In the genomic region with DNA sequence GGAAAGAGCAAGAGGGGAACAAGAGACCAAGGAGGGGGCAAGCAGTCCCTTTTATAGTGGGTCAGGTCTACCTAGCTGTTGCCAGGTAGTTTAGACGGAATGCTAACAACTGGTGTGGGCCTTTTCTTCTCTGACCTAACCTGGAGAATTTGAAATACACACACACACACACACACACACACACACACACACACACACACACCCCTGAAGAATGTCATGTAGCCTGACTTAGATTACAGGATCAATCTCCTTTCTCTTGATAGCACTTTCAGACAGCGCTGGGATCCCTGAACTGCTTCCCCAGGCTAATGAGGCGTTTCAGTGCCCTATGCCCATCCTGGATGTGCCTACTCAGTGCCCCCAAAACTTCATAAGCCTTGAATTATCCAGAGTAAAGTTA, we compare ENCODE assay signal across 16 mouse cellular contexts. TPM values are rescaled to one million over a fixed set of nuclear protein-coding genes. Genes with fewer than 3 reads are reported as not detected.
"Had no signal": no experiment of that assay in that cellular context is flagged by ENCODE, and none has a peak within 500 bp of the region (broad histone marks: within the 10 kb centered on the region; RNA-seq: fewer than 3 reads in every experiment).

No protein-coding gene starts in this region.

- H3K9ac ChIP-seq: lung, embryonic 14.5 days; midbrain, embryonic 12.5 days; neural tube, embryonic 12.5 days; stomach, embryonic 15.5 days had no signal

- H3K9me3 ChIP-seq: midbrain, embryonic 12.5 days; neural tube, embryonic 12.5 days; stomach, embryonic 15.5 days had no signal

- H3K27ac ChIP-seq: midbrain, embryonic 10.5 days; midbrain, embryonic 12.5 days; neural tube, embryonic 12.5 days; stomach, embryonic 15.5 days; stomach, postnatal 0 days had no signal

- H3K4me2 ChIP-seq: lung, embryonic 14.5 days; midbrain, embryonic 12.5 days; neural tube, embryonic 12.5 days; stomach, embryonic 15.5 days had no signal

- H3K36me3 ChIP-seq: midbrain, embryonic 10.5 days; midbrain, embryonic 12.5 days; neural tube, embryonic 12.5 days; stomach, embryonic 15.5 days had no signal

- DNase-seq: lung, adult 18-20 months; lung, embryonic 14.5 days; lung, postnatal 10 days; lung, postnatal 4 days; midbrain, embryonic 14.5 days; right cerebral cortex, postnatal 14 days; thymus, adult 2 months; thymus, postnatal 25 days; thymus, postnatal 4 days had no signal

- H3K4me3 ChIP-seq: midbrain, embryonic 10.5 days; midbrain, embryonic 12.5 days; neural tube, embryonic 12.5 days; stomach, embryonic 15.5 days had no signal

- H3K27me3 ChIP-seq: midbrain, embryonic 12.5 days; neural tube, embryonic 12.5 days; stomach, embryonic 15.5 days had no signal

RNA-seq across cellular contexts. Expression of gene Gm42372, which starts 4.3 kb away (rescaled TPM):
- polyA plus RNA-seq: urinary bladder, adult 2 months had no signal

RNA-seq across cellular contexts. Expression of gene Pnmal1, which starts 19.1 kb away (rescaled TPM):
- polyA plus RNA-seq: spleen, adult 2 months; thymus, adult 2 months had no signal
